Mouse (Mus musculus) G1E (cell line): ENCODE data around the gene Bcdin3d.

Experiments
- CTCF ChIP-seq: IDR thresholded peaks from 2 replicates; pipeline ENCODE4 v1.5.1; 2012; ENCODE audit warnings: low read depth, low read length, inconsistent platforms, mixed read lengths
- GATA1 ChIP-seq: IDR thresholded peaks from 2 replicates; pipeline ENCODE4 v1.6.1; 2012; ENCODE audit warnings: borderline replicate concordance, low read length, inconsistent platforms, mixed read lengths
- GATA2 ChIP-seq: IDR thresholded peaks from 2 replicates; pipeline ENCODE4 v1.6.1; 2012; ENCODE audit warnings: low read depth, low read length, inconsistent platforms, borderline replicate concordance
- POLR2AphosphoS5 ChIP-seq: IDR thresholded peaks from 2 replicates; pipeline ENCODE4 v1.6.1; 2012; ENCODE audit warnings: low read depth, low read length, inconsistent platforms; ENCODE audit not compliant: insufficient replicate concordance
- TAL1 ChIP-seq: conservative IDR thresholded peaks from 2 replicates; pipeline ENCODE4 v1.6.1; 2012; ENCODE audit warnings: low read depth, low read length, inconsistent platforms, mixed read lengths

GRCm38 (mm10) chr15:99497527-99498242, 23.2 kb upstream of the Bcdin3d start:
- TF ChIP-seq CTCF (no peak), GATA1 (no peak), GATA2 (no peak), TAL1 (no peak), POLR2AphosphoS5 (no peak)
